Mouse (Mus musculus): ENCODE results near the gene Zfp324. TPM values are rescaled to one million over a fixed set of nuclear protein-coding genes. Genes with fewer than 3 reads are reported as not detected.
A peak's percentile ranks its signal among the peaks of the same experiment; 100 is the strongest.
"Not testable (repeated sequence)": the region's sequence is repeated elsewhere in the genome, so short reads cannot be mapped to it uniquely, and the experiment has no call there.

The Zfp324 gene
- polyA plus RNA-seq, 1 experiment from 2014 or later = 14.4 TPM

- no peak overlapping the region for H3K4me2 ChIP-seq (ENCODE audit: low read length)
- no peak overlapping the region for H3K9ac ChIP-seq (replicated peaks; ENCODE audit: low read length)
- DNase-seq = no peak
- H3K4me1 ChIP-seq (ENCODE audit: control insufficient read depth, insufficient read depth, low read length) = no peaks in the 10 kb centered on the region
- no peak overlapping the region for H3K4me3 ChIP-seq (replicated peaks; ENCODE audit: low read depth, low read length)
- H3K36me3 ChIP-seq (ENCODE audit: control insufficient read depth, insufficient read depth, low read length) = 0 out of 2 replicates have a peak, but pooled peaks cover 4% of the 10 kb centered on the region
- H3K9me3 ChIP-seq (ENCODE audit: control insufficient read depth, low read length) = no peaks in the 10 kb centered on the region
- H3K27me3 ChIP-seq (ENCODE audit: control insufficient read depth, insufficient read depth, low read length) = no peaks in the 10 kb centered on the region
- ATAC-seq (ENCODE audit: low FRiP score, low TSS enrichment) = no peak
- no peak overlapping the region for H3K27ac ChIP-seq (replicated peaks; ENCODE audit: low read depth, low read length)
- WGBS = 53% methylated on average over 4 of the region's 4 CpGs
Measured at GRCm38 (mm10) chr7:12933615-12934140, 32.0 kb upstream of the Zfp324 start.

- H3K4me2 ChIP-seq (ENCODE audit: low read length) = no peak overlapping the region
- WGBS = 81% methylated on average over 3 of the region's 3 CpGs
- H3K9me3 ChIP-seq (ENCODE audit: control insufficient read depth, low read length) = no peaks in the 10 kb centered on the region
- no peaks in the 10 kb centered on the region for H3K4me1 ChIP-seq (ENCODE audit: control insufficient read depth, insufficient read depth, low read length)
- H3K36me3 ChIP-seq (ENCODE audit: control insufficient read depth, insufficient read depth, low read length) = 0 out of 2 replicates have a peak, but pooled peaks cover 4% of the 10 kb centered on the region
- DNase-seq (no peak), ATAC-seq (ENCODE audit: low FRiP score, low TSS enrichment) (no peak)
- no peak overlapping the region for H3K4me3 ChIP-seq (replicated peaks; ENCODE audit: low read depth, low read length)
- H3K9ac ChIP-seq (replicated peaks; ENCODE audit: low read length) = no peak overlapping the region
- H3K27ac ChIP-seq (replicated peaks; ENCODE audit: low read depth, low read length) = no peak overlapping the region
- no peaks in the 10 kb centered on the region for H3K27me3 ChIP-seq (ENCODE audit: control insufficient read depth, insufficient read depth, low read length)
Measured at GRCm38 (mm10) chr7:12934808-12935207, 30.8 kb upstream of the Zfp324 start.

- H3K27me3 ChIP-seq (ENCODE audit: control insufficient read depth, insufficient read depth, low read length); H3K9me3 ChIP-seq (ENCODE audit: control insufficient read depth, low read length); H3K36me3 ChIP-seq (ENCODE audit: control insufficient read depth, insufficient read depth, low read length); H3K4me1 ChIP-seq (ENCODE audit: control insufficient read depth, insufficient read depth, low read length); H3K4me2 ChIP-seq (ENCODE audit: low read length); H3K9ac ChIP-seq (replicated peaks; ENCODE audit: low read length); H3K27ac ChIP-seq (replicated peaks; ENCODE audit: low read depth, low read length); ATAC-seq (ENCODE audit: low FRiP score, low TSS enrichment); H3K4me3 ChIP-seq (replicated peaks; ENCODE audit: low read depth, low read length); DNase-seq: not testable (repeated sequence)
- WGBS = 91% methylated on average over 3 of the region's 4 CpGs
Measured at GRCm38 (mm10) chr7:12937254-12937803, 28.3 kb upstream of the Zfp324 start.

GRCm38 (mm10) chr7:12940599-12940998 is 25.0 kb upstream of the Zfp324 start:
- no peaks in the 10 kb centered on the region for H3K9me3 ChIP-seq (ENCODE audit: control insufficient read depth, low read length)
- no peaks in the 10 kb centered on the region for H3K36me3 ChIP-seq (ENCODE audit: control insufficient read depth, insufficient read depth, low read length)
- H3K4me1 ChIP-seq (ENCODE audit: control insufficient read depth, insufficient read depth, low read length) = no peaks in the 10 kb centered on the region
- ATAC-seq (ENCODE audit: low FRiP score, low TSS enrichment) (no peak), DNase-seq (no peak)
- 81% methylated on average over 4 of the region's 4 CpGs for WGBS
- no peaks in the 10 kb centered on the region for H3K27me3 ChIP-seq (ENCODE audit: control insufficient read depth, insufficient read depth, low read length)
- no peak overlapping the region for H3K27ac ChIP-seq (replicated peaks; ENCODE audit: low read depth, low read length)
- no peak overlapping the region for H3K9ac ChIP-seq (replicated peaks; ENCODE audit: low read length)
- no peak overlapping the region for H3K4me3 ChIP-seq (replicated peaks; ENCODE audit: low read depth, low read length)
- no peak overlapping the region for H3K4me2 ChIP-seq (ENCODE audit: low read length)

GRCm38 (mm10) chr7:12943488-12943887 is 22.1 kb upstream of the Zfp324 start:
- no peak for ATAC-seq (ENCODE audit: low FRiP score, low TSS enrichment)
- Histone ChIP-seq H3K27me3 (ENCODE audit: control insufficient read depth, insufficient read depth, low read length) (no peaks in the 10 kb centered on the region), H3K4me3 (replicated peaks; ENCODE audit: low read depth, low read length) (no peak overlapping the region), H3K4me2 (ENCODE audit: low read length) (no peak overlapping the region), H3K9me3 (ENCODE audit: control insufficient read depth, low read length) (no peaks in the 10 kb centered on the region), H3K27ac (replicated peaks; ENCODE audit: low read depth, low read length) (no peak overlapping the region), H3K36me3 (ENCODE audit: control insufficient read depth, insufficient read depth, low read length) (no peaks in the 10 kb centered on the region), H3K9ac (replicated peaks; ENCODE audit: low read length) (no peak overlapping the region), H3K4me1 (ENCODE audit: control insufficient read depth, insufficient read depth, low read length) (no peaks in the 10 kb centered on the region)
- DNase-seq = no peak

GRCm38 (mm10) chr7:12949032-12949871 is 16.4 kb upstream of the Zfp324 start:
- H3K27me3 ChIP-seq (ENCODE audit: control insufficient read depth, insufficient read depth, low read length) = no peaks in the 10 kb centered on the region
- peak overlapping the region; percentile 75 for H3K4me2 ChIP-seq (ENCODE audit: low read length)
- H3K36me3 ChIP-seq (ENCODE audit: control insufficient read depth, insufficient read depth, low read length) = no peaks in the 10 kb centered on the region
- ATAC-seq (ENCODE audit: low FRiP score, low TSS enrichment) = peak; percentile 97
- no peaks in the 10 kb centered on the region for H3K9me3 ChIP-seq (ENCODE audit: control insufficient read depth, low read length)
- peak overlapping the region; percentile 68 for H3K9ac ChIP-seq (replicated peaks; ENCODE audit: low read length)
- peak overlapping the region; percentile 40 for H3K4me3 ChIP-seq (replicated peaks; ENCODE audit: low read depth, low read length)
- WGBS = 8% methylated on average over 35 of the region's 35 CpGs
- DNase-seq = peak; percentile 98
- peaks cover 11% of the 10 kb centered on the region for H3K4me1 ChIP-seq (ENCODE audit: control insufficient read depth, insufficient read depth, low read length)
- H3K27ac ChIP-seq (replicated peaks; ENCODE audit: low read depth, low read length) = peak overlapping the region; percentile 85

- Histone ChIP-seq H3K9me3 (ENCODE audit: control insufficient read depth, low read length) (no peaks in the 10 kb centered on the region), H3K9ac (replicated peaks; ENCODE audit: low read length) (peak overlapping the region; percentile 57), H3K27me3 (ENCODE audit: control insufficient read depth, insufficient read depth, low read length) (no peaks in the 10 kb centered on the region), H3K27ac (replicated peaks; ENCODE audit: low read depth, low read length) (peak overlapping the region; percentile 85), H3K4me1 (ENCODE audit: control insufficient read depth, insufficient read depth, low read length) (peaks cover 11% of the 10 kb centered on the region), H3K36me3 (ENCODE audit: control insufficient read depth, insufficient read depth, low read length) (no peaks in the 10 kb centered on the region), H3K4me3 (replicated peaks; ENCODE audit: low read depth, low read length) (peak overlapping the region; percentile 40), H3K4me2 (ENCODE audit: low read length) (peak overlapping the region; percentile 75)
- DNase-seq = no peak
- WGBS = 14% methylated on average over 16 of the region's 16 CpGs
- ATAC-seq (ENCODE audit: low FRiP score, low TSS enrichment) = no peak; the same call in 1 of the 2 replicates
Measured at GRCm38 (mm10) chr7:12949872-12950229, 15.8 kb upstream of the Zfp324 start.

GRCm38 (mm10) chr7:12954896-12955295 is 10.7 kb upstream of the Zfp324 start:
- Histone ChIP-seq H3K9me3 (ENCODE audit: control insufficient read depth, low read length) (no peaks in the 10 kb centered on the region), H3K27me3 (ENCODE audit: control insufficient read depth, insufficient read depth, low read length) (no peaks in the 10 kb centered on the region), H3K4me3 (replicated peaks; ENCODE audit: low read depth, low read length) (no peak overlapping the region), H3K4me1 (ENCODE audit: control insufficient read depth, insufficient read depth, low read length) (peaks cover 5% of the 10 kb centered on the region), H3K36me3 (ENCODE audit: control insufficient read depth, insufficient read depth, low read length) (no peaks in the 10 kb centered on the region), H3K27ac (replicated peaks; ENCODE audit: low read depth, low read length) (no peak overlapping the region), H3K9ac (replicated peaks; ENCODE audit: low read length) (no peak overlapping the region), H3K4me2 (ENCODE audit: low read length) (no peak overlapping the region)
- ATAC-seq (ENCODE audit: low FRiP score, low TSS enrichment) = no peak
- 61% methylated on average over 3 of the region's 3 CpGs for WGBS
- no peak for DNase-seq

- Histone ChIP-seq H3K4me3 (replicated peaks; ENCODE audit: low read depth, low read length) (no peak overlapping the region), H3K9me3 (ENCODE audit: control insufficient read depth, low read length) (no peaks in the 10 kb centered on the region), H3K27ac (replicated peaks; ENCODE audit: low read depth, low read length) (no peak overlapping the region), H3K4me2 (ENCODE audit: low read length) (no peak overlapping the region), H3K36me3 (ENCODE audit: control insufficient read depth, insufficient read depth, low read length) (no peaks in the 10 kb centered on the region), H3K4me1 (ENCODE audit: control insufficient read depth, insufficient read depth, low read length) (0 out of 2 replicates have a peak, but pooled peaks cover 3% of the 10 kb centered on the region), H3K27me3 (ENCODE audit: control insufficient read depth, insufficient read depth, low read length) (no peaks in the 10 kb centered on the region), H3K9ac (replicated peaks; ENCODE audit: low read length) (no peak overlapping the region)
- ATAC-seq (ENCODE audit: low FRiP score, low TSS enrichment) = no peak
- no peak for DNase-seq
- 74% methylated on average over 5 of the region's 5 CpGs for WGBS
Measured at GRCm38 (mm10) chr7:12957511-12957910, 8.1 kb upstream of the Zfp324 start.
